Mouse (Mus musculus) layer of hippocampus, adult 18-20 months (tissue): ENCODE data around the gene 9930022D16Rik. TPM values are rescaled to one million over a fixed set of nuclear protein-coding genes. Genes with fewer than 3 reads are reported as not detected.

ENCODE experiments used
- DNase-seq, 2 experiments: peaks; one replicate each; pipeline ENCODE4 v3.0.0; 2022; ENCODE audit warnings: low spot score in 2 of 2
- total RNA-seq, 2 experiments: library from RNA; stranded (reverse); gene quantifications; 2 replicates each; pipeline ENCODE4 v1.2.3; 2021

9930022D16Rik gene
- total RNA-seq, 2 experiments from 2014 or later, result not detected

- DNase-seq, result no peak
Measured at GRCm38 (mm10) chr11:109416709-109417420, 3.1 kb downstream of the 9930022D16Rik start.

GRCm38 (mm10) chr11:109417472-109418040 lies 3.8 kb downstream of the 9930022D16Rik start:
- DNase-seq, result no peak

DNA sequence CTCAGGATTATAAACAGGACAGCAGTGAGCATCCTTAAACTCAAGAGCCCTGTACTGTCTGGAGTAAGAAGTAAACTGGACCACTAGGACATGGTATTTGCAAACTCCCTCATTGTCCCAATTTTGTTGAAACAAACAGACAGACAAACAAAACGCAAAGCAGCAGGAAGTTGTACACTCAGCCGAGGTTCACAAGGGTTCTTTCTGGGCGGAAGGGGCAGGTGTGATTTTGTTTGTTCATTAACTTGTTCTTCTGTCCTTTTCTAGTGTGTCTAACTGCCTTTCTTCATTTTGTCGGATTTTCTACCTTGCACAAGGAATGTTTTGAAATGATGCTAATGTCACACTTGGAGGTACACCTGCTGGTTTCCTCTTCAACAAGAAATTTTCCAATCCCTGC lies 5.7 kb downstream of the 9930022D16Rik start:
- DNase-seq, result no peak

- DNase-seq, result no peak
Measured at GRCm38 (mm10) chr11:109419961-109420566, 6.3 kb downstream of the 9930022D16Rik start.

DNA sequence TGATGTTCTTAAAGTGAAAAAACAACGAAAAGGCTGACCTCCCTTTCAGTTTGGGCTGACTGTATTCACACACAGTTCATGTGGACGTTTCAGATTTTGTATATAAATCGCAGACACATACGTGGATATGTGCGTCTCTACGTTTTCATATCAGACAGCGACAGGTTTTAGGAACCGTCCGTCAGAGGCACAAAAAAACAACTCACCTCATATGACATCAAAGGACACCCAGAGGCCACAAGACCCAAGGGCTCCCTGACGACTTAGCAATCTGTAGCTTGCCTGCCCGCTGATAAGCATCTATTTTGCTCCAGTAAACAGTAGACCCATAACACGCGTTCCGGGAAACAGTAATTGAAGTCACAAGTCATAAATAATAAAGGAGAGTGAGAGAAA lies 6.8 kb downstream of the 9930022D16Rik start:
- no peak for DNase-seq

DNA sequence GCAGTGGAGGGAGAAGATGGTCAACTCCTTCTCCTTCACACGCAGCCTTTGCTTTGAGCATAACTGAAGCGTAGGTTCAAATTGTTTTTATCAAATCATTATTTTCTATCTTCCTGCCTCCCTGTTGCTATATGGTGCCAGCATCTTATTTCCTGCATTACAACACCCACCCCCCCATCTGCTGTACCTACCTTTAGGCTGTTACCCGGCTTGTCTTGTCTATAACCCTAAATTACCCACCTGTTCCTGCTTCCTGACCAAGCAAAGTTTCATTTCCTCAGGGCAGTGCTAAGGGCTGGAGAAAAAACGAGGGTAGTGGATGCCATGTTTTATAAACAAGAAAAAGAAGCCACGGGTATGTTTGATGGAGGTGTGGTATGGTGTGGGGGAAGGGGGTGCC lies 7.5 kb downstream of the 9930022D16Rik start:
- no peak for DNase-seq

DNA sequence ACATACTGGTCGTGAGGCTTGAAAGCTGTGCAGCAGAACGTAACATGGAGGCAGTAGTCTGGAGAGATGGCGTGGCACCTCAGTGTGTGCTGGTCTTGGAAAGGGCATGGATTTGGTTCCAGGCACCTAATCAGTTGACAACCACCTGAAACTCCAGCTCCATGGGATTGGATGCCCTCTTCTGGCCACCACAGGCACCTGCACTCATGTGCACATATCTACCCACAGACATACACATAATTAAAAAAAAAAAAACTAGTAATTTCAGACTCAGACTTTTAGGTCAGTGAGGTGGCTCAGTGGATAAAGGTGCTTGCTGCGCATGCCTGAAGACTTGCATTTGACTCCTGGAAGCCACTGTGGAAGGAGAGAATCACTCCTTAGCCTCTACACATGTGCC lies 8.5 kb downstream of the 9930022D16Rik start:
- DNase-seq, result no peak

DNA sequence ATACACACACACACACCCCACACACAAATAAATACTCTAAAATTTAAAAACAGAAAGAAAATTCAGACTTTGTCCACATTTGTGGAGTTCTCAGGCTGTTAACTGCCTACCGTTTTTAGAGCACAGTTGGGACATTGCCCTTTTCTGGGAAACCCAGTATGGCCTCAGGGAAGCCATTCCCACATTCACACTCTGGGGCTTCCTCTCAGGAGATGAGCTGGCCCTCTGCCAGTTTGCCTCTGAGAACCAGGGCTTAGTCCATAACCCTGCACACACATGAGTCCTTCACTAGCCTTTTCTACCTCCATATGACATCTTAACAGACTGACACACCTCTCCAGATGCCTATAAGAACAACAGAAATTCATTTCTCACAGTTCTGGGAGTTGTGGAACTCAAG lies 9.6 kb downstream of the 9930022D16Rik start:
- no peak for DNase-seq

DNA sequence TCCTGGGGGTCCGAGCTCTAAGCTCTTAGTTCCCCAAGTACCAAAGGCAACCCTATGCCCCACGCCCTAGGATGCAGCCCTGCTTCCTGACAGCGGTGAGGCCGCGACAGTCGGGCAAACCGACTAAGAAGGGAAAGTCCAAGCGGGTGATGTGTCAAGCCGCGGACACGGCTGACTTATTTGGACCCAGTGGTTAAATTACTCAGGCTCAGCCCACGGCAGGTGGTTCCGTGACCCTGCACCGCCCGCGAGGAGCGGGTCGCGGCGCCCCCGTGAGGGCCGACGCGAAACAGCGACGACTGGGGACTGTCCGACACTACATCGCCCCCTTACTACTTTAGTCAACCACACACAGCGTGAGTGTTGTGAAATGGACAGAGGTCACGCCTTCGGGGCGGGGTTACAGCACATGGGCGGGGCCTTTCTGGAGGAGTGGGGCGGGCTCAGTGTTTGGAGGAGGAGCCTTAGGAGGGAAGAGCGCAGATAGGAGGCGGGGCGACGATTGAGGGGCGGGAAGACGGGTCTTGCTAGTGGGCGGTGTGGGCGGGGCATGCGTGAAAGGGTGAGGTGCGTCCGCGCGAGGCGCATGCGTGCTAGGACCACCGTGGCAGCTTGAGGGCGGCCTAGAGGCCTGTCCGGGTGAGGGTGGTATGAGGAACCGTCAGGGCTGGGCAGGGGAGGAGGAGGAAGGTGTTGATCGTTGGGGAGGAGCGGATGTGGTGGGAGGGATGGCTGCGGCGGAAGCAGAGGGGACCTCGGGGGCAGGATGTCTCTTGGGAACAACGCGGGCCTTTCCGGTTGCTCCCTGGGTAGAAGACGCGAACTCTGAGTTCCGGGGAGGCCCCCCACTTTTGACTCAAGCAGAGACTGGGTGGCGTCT lies 11.9 kb downstream of the 9930022D16Rik start, which contains the start of gene Amz2:
Amz2 (plus strand) TSS at position 555 of the 880 bp plus-strand sequence.
- DNase-seq, result peak; percentile 97 to 98

GRCm38 (mm10) chr11:109426272-109426586 lies 12.5 kb downstream of the 9930022D16Rik start:
- DNase-seq, result no peak

GRCm38 (mm10) chr11:109427353-109427752 lies 13.6 kb downstream of the 9930022D16Rik start:
- no peak for DNase-seq

DNA sequence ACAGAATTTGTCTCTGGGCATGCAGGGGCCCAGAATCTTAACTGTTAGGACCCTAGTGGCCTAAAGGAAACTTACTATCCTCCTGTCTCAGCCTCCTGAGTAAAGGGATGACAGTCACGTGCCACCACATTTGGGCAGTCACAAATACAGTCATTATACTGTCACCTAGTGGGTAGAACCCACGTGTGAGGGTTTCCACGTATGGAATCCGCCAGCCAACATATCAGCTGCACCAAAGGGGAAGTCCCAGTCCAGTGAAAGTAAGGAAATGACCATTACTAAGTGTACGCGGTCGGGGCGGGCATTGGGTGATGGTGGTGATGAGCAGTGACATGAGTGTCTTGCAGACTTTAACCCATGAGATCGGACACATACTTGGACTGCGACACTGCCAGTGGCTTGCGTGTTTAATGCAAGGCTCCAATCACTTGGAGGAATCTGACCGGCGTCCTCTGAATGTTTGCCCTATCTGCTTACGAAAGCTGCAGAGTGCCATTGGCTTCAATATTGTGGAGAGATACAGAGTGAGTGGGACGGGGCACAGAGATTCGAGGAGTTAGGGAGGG lies 20.6 kb downstream of the 9930022D16Rik start:
- no peak for DNase-seq

GRCm38 (mm10) chr11:109436889-109437288 lies 23.2 kb downstream of the 9930022D16Rik start:
- DNase-seq, result no peak

DNA sequence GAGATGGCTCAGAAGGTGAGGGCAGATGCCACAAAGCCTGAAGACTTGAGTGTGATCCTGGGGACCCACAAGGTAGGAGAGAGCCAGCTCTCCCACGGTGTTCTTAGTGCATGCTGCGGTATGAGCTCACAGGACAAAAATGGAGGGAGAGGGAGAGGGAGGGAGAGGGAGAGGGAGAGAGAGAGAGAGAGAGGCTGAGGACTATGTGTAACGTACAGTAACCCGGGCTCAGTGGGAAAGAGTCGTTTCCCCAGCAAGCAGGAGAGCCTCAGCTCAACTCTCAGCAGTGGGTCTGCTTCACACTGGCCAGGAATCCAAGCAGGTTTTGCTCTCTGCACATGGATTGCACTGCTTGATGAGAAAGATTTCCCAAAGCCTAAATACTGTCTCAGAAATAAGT lies 25.5 kb downstream of the 9930022D16Rik start:
- DNase-seq, result no peak

GRCm38 (mm10) chr11:109439829-109440340 lies 26.2 kb downstream of the 9930022D16Rik start:
- peak; percentile 47 to 66 for DNase-seq

DNA sequence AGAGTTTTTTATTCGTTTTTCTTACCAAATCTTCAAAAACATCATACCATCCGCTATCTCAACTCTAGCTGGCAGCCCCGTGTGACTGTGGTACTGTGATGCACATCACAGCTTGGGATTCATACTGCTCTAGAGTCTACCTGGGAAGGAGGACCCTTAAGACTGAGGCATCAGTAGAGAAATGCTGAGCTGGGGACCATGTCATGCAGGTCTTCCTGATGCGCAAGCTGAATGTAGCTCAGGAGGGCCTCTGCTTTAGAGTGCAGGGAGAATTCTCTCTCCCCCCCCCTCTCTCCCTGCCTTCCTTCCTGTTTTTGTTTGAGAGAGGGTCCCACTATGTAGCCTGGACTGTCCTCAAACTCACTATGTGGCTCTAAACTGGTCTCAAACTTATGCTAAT lies 26.9 kb downstream of the 9930022D16Rik start:
- no peak for DNase-seq

DNA sequence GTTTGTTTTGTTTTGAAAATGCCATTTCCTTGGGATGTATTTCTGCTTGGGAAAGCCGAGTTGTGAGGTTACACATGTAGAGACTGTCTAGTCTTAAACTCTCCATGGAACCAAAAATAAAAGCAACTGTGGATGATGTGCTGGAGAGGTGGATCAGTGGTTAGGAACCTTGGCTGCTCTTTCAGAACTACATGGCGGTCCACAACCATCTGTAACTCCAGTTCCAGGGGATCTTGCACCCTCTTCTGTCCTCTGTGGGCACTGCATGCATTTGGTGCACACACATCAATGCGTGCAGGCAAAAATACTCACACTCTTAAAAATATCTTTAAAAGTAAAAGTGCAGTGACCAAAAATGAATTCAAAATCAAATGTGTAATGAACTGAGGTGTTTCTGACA lies 27.4 kb downstream of the 9930022D16Rik start:
- peak in 1 of 2 experiments; percentile 39 for DNase-seq

DNA sequence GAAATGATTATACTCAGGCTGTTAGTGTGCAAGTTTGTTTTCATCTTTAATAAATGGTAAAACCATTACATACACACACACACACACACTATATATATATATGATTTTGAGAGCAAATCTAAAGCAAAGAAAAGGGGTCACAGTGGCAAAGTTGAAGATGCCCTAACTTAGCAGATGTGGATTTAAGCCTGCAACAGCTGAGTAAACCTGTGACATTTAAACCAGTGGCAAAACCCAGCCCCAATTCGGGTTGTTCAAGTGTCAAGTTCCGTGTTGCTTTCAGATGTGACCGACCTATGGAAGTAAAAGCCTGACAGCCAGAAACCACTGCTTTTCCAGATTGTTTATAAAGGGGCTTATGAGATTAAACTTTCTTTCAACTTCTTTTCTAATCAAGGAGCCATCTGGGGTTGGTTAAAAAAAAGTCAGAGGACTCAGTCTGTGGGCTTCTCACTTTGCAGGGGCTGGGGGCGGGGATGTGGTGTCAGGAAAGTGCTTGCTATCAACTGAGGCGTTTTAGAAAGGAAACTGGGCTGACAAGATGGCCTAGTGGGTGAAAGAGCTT lies 28.5 kb downstream of the 9930022D16Rik start:
- no peak for DNase-seq

GRCm38 (mm10) chr11:109443468-109444263 lies 29.9 kb downstream of the 9930022D16Rik start:
- no peak for DNase-seq

DNA sequence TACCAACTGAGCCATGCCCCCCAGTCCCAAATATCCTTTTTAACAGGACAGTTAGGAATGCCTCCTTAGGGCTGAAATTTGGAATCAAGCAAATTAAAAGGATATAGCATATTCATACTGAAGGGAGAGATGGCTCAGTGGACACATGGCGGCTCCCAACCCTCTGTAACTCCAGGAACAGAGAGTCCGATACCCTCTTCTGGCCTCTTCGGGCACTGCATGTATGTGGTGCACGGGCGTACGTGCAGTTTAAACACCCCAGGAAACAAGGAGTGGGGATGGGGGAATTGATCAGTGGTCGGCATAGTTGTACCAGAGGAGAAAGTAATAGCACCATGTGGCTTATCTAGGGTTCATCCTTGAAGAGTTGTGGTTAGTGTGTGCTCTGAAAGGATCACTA lies 30.9 kb downstream of the 9930022D16Rik start:
- no peak for DNase-seq
